Mouse (Mus musculus): ENCODE measurements at regions not wholly inside any gene's neighbourhood (a gene's known extent, or its start where the extent isn't known, plus 50 kb on each side); places are given as distances from the start of the nearest gene placed in this dataset.

DNA sequence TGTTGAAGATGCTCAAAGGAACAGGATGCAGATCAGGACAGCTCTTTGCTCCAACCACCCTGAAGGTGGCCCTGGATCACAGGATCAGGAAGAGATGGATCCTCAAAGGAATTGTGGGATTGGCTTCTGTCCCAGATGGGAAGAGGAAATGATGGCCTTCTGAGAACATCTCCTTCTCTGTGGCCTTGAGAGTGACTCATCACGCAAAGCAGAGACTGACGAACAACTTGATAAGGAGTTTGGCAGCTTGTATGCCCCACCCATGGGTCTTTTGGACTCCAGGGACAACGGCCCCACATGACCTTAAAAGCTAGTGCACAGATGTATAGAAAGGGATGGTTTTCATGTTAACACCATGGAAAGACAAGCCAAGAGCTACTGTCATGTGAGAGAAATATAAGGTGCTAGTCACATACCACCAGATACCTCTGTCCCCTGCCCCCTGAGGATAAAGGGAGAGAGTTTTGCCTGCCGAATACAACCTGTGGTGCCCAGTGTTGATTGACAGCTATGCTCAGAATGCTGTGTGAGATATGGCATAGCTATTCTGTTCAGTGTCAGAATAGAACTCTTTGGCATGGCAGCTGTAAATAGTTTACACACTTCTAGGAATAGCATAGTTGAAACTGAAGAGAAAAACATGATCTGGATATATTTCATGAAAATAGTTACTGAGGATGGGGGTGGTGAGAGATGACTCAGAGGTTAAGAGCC, 109.2 kb upstream of the S1pr3 start:
- peak; percentile 64 for DNase-seq (ENCODE audit: low read depth)

DNA sequence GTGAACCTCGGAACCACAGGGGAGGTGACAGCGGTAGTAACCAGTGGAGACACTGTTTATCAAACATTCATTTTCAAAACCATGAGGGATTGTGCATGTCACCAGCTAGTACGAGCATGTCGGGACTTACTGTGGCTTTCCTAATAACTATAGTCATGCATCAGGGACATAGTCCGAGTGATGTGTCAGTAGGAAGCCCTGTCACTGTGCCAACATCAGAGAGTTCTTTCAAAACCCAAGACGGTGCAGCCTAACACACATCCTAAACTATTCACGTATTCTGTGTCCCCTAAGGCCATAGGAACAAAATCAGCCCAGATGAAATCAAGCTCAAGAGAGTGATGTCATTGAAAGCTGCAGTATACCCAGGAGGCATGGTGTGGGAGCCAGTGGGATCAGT, 107.0 kb upstream of the S1pr3 start:
- DNase-seq (ENCODE audit: low read depth): no peak

DNA sequence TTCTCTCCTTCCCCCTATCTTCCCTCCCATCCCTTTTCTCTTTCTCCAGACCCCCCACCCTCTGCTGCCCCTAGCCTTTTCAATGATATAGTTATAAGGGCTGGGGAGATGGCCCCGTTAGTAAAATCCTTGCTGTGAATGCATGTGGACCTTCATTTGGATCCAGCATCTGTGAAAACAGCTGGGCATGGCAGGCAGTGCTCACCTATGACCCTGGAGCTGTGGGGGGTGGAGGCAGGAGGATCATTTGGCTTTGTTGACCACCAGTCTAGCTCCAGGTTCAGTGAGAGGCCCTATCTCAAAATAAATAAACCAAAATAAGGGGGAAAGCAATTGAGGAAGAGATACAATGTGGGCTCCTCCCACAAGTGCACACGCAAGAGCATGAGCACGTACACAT, 105.3 kb upstream of the S1pr3 start:
- DNase-seq (ENCODE audit: low read depth): no peak

DNA sequence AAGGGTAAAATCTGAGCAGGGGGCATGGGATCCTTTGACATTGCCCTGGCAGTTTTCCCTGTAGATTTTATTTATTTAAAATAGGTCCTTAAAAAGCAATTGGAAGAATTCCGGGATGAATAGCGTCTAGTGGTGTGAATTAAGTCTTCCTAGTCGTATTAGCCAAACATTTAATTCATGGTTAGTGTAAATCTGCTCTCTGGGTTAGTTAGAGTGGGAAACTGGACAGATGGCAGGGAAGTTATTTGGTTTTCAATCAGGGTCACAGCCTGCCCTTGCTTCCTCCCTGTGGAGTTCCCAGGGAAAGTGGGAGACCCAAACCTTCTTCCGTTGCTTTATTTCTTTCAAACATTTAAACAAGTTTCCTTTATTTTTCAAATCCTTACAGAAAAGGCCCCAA, 103.8 kb upstream of the S1pr3 start:
- no peak for DNase-seq (ENCODE audit: low read depth)

DNA sequence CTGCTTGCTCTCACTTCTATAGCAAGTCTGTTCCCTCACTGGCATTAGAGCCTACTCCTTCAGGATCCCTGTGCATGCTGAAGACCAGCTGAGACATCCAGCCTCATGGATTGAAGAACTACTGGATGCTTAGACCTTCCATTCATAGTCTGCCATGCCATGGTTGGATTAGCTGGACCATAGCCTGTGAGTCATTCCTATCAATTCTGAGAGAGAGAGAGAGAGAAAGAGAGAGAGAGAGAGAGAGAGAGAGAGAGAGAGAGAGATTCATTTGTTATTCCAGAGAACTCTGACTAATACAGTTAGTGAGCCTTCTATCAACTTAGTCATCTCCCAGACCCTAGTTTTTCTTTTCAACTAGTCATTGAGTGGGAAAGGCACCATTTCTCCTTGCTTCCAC, 99.0 kb upstream of the S1pr3 start:
- no peak for DNase-seq (ENCODE audit: low read depth)

DNA sequence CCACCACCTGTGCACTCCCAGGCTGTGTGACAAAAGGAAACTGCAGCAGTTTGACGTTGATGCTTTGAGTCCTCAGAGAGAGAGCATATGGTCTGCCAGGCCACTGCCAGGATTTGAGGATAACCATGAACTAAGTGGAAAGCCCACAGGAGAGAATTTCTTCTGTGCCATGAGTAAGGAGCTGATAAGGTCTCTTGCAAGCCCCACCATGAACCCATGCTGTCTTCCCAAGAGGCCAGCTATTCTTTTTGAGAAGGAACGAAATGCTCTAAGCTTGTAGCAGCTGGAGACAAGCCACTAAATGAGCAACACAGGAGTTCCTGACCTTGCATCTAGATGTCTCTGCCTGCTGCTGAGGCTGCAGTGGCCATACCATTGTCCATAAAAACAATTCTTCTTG, 98.4 kb upstream of the S1pr3 start:
- no peak for DNase-seq (ENCODE audit: low read depth)

DNA sequence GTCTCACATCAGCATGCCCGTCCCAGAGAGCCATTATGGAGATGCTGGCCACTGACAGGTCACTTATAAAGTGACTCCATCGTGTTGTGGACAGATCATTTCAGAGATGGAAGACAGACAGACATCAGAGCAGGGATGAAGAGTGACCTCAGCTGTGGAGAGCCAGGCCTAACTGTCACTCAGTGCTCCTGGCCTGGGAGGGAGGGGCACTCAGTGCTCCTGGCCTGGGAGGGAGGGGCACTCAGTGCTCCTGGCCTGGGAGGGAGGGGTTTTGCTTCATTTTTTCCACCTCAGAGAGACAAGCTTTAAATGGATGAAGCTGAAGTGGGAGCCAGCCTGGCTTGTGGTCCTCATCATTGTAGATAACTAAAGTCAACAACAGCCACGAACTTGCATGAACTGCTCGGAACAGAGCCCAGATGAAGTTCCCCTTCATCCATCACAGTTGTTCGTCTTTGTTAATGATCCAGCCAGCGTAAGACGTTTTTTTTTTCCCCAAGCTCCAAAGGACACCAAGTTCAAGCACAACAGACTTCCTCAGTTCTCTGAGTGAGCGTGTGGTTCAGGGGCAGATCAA, 96.7 kb upstream of the S1pr3 start:
- no peak for DNase-seq (ENCODE audit: low read depth)

DNA sequence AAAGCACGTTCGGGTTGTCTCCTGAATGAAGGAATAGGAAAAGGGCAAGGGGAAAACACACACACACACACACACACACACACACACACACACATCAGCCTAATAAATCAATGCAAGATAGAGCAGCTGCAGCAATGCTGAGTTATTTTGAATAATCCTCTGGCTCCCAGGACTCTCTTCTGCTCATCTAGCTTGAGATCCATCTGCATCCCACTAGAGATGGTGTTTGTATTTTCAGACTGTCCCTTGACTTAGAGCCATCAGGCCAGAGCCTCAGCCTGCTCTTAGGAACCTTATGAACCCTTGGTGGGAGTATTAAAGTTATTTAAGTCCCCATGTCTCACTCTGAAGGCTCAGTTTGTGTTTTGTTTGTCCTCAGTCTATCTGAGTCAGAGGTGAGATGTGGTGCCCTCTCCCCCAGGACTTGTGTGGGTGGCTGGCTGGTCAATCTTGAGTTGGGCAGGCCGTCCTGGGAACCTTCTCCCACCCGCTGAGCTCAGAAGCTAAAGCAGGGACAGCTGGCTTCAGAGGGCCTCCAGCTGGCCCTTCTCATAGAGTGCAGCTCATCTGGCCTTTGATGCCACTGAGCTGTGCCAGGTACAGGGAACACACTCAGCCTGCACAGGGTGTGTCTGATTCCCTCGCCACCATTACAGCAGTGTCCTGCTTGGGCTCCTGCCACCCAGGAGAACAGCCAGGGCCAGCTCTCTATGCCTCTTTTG, 95.1 kb upstream of the S1pr3 start:
- DNase-seq (ENCODE audit: low read depth): no peak

DNA sequence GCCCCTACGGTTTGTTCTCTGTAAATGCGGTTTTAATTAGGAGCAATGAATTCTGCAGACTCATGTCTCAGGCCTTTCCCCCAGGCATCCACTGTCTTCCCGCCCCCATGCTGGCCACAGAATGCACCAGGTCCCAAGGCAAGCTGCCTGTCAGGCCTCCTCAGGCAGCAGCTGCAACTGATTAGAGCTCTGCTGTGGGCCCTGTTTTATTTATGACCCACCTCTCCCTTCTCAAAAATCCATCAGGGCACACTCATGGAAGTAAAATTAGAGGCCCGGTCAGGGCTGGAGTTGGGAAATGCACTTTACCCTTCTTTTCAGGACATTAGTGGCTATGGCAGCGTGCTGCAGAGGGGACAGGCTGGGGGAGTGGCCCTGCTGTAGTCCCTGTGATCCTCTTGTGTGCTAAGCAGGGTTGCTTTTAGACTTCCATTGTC, 93.9 kb upstream of the S1pr3 start:
- no peak for DNase-seq (ENCODE audit: low read depth)

DNA sequence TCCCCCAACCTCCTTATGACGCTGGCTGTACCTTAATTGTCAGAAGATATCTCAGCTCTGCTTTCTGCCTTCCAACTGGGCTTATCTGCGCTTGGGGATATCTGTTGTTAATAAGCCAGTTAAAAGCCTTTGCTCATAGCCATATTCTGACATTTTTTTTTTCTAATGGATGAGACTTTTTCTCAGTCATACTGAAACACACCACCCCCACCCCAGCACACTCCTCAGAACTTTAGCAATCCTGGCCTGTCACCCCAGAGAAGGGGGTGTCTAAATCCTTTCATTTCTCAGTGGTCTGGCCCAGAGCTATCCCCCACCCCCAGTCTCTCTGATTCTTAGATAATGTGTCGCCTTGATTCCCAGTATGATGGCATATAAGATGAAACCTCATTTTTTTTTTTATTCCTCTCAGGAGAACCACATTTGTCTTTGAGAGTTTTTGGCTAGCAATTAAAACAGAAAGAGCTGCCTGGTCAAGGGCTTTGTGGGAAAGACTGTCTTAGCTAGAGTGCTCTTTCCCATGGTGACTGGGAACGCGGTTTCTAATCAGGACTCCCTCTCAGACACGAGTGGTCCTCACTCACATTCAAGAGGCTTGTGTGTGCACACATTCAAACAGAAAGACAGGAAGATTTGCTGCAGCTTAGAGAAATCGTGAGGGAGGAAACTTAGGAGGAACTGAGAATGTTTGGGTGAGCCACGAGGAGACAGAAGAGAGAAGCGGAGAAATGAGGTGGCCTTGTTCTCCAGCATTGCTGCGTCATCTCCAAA, 93.2 kb upstream of the S1pr3 start:
- DNase-seq (ENCODE audit: low read depth): no peak

DNA sequence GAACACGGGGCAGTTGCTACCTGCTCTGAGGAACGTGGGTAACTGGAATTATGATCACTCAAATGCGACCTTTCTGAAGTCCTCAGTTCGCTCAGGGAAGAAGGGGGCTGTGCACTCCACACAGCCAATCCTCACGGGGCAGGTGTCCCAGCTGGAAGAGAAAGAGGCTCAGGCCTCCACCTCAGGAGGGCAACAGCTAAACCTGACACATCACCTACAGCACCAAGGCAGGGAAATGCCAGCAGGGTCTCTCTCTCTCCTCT, 92.7 kb upstream of the S1pr3 start:
- no peak for DNase-seq (ENCODE audit: low read depth)

DNA sequence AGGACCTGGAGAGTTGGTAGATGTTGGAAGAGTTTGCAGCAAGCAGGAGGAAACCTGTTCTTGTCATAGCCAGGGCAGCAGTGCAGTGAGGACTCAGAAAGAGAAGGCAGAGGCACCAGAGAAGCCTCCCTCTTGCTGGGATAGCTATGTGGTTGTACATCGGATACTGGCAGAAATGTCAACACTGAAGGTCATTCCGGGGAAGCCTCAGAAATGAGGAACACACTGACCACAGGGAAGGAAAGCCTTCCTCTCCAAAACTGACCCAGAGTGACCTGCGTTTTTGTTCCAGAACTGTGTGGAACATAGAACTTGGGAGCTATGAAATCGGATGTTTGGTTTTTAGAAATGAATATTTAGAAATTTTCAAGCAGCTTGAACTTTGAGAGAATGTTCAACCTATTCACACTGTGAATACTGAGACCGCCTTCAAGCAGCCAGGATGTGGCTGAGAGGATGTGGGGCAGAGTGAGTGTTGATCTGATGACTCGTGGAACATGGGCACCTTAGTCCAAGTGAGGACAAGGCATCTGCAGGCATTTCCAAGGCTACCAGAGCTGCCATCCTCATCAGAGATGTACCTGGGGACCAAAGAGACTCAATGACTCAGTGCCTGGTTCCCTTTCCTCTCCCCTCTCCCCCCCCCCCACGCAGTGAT, 85.3 kb upstream of the S1pr3 start:
- DNase-seq (ENCODE audit: low read depth): peak; percentile 75

DNA sequence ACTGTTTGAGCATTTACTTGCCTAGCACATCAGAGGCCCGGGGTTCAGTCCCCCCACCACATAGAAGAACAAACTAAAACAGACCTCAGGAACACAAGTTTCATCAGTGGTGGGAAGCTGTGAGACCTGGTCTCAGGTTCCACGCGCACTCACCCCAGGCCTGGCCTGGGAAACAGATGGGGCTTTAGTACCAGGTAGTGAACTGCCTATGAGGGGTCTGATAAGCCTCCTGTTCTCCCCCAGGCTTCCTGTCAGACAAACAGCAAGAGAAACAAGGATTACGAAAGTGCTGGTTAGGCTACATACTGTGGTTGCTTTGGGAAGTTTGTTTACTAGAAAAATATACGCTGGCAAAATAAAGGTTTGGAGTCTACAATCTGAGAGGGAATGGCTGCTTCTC, 83.7 kb upstream of the S1pr3 start:
- peak; percentile 79 for DNase-seq (ENCODE audit: low read depth)

DNA sequence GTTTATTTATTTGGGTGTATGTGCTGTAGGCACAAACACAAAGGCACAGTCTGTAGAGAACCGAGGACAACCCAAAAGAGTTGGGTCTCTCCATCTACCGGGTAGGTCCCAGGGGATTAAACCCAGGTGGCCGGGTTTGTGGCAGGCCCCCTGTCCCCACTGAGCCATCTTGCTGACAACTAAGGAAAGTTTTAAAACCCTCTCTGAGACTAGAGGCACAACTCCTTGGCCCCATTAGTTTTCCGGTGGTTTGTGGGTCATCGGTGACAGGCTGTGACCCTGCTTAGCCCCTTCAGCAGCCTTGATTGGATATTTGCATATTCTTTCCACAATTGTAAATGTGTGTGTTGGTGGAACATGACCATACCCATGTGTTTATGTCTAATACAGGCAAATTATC, 83.1 kb upstream of the S1pr3 start:
- DNase-seq (ENCODE audit: low read depth): no peak

DNA sequence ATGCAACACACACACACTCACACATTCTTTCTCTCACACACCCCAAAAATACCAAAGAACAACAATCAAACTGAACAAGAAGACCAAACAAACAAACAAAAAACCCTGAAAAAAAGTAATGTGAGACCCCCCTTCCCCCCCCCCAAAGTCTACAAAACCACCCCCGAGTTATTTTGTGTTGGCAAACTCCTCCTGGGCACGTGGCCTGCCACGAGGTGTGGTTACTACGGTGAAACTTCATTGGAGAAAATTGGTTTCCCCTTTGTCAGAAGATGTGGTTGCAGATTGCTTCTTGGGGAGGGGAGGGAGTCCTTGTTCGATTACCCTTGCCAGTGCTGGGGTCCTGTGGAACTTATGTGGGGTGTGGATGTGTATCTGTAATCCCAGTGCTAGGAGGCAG, 82.3 kb upstream of the S1pr3 start:
- DNase-seq (ENCODE audit: low read depth): peak; percentile 23

DNA sequence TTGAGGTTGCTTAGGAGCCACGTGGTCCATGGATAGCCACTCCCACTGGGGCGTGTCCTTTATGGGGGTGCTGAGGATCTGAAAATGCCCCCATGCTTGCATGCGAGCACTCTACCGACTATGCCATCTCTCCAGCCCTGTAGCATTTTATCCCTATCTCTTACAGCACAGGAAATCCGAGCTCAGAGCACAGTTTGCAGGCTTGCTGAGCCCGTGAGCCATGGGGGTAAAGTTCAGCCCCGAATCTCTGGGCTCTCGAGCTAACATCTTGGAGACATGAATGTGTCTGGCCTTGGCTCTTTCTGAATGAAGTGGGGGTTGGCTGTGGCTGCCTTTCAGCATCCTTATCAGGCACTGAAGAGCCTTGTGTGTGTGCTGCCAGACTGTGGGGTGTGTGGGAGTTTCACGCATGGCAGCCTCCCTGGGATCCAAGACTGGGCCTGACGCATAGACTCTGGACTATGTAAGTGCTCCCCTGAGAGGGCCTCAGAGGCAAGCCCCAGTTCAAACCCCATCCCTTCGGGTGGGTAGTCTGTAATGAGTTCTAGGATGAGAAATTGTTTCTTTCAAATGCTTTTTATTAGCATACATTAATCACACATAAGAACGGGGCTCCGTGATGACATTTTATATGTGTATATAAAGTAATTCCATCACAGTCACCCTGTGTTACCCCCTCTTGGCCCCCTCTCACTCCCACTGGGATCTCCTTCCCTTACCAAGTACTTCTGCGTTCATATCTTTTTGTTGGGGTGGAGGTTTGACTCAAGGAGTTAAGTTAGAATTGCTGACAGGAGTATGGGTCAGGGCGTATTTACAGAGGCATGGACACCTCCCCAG, 80.1 kb upstream of the S1pr3 start:
- DNase-seq (ENCODE audit: low read depth): no peak

DNA sequence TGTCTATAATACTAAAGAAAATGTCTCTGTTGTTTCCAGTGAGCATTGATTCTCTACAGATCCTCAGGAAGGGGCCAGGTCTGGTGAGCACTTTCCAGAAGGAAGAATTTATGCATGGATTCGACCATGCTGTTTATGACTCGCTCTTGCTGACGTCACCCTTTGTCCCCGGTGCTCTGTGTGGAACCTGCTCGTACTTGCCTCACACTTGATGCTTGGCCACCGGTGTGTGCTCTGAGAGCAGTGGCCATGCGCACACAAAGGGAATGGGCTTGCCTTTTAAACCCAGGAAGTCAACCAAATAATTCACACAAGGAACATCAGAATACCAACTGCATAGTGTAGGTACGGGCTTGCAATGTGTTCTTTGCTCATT, 79.5 kb upstream of the S1pr3 start:
- no peak for DNase-seq (ENCODE audit: low read depth)

DNA sequence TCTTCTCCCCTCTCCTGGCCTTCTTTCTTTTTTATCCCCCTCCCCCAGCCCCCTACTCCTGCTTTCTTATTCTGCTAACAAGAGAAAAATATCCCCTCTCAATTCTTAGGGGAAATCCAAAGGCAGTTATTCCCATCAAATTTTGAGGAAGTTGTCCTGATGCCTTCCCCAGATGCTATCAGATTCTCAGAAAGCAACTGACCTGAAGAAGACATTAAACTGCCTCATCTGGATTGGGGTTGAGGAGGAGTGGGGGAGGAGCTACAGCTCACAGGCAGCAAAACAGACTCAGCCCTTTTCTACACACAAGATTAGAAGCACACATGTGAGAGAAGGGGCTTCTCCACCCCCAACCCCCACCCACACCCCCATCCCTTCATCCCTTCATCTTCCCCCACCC, 78.7 kb upstream of the S1pr3 start:
- no peak for DNase-seq (ENCODE audit: low read depth)

DNA sequence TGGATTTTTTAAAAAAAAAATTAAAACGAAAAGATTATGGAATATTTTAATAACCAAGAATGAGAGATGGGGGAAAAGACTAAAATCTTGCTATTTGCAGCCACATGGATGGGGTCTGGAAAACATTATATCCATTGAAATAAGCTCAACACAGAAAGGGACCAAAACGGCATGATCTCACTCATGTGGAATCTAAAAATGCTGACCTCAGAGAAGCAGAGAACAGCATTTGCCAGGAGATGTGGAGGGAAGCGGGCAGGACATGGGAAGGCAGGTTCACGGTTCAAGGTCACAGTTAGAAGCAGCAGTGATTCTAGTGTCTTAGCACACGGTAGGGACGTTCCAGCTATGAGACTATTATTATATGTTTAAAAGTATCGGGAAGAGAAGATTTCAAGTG, 76.2 kb upstream of the S1pr3 start:
- no peak for DNase-seq (ENCODE audit: low read depth)

DNA sequence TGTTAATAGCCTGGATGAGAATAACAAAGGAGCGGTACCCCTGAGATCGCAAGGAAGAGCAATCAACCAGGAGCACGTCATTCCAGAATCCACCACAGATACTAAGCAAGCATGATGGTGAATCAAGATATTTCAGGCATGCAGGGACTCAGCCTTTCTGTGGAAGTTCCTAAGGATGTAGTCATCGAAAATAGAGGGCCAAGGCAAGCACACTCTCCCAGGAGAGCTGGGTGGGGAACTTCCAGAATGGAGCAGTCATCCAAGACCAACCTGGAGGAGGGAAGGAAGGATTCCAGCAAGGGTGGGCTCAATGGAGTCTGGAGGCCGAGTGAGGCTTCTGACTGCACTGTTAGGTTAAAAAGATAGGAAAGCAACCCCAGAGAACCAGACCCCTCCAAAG, 75.0 kb upstream of the S1pr3 start:
- DNase-seq (ENCODE audit: low read depth): no peak

DNA sequence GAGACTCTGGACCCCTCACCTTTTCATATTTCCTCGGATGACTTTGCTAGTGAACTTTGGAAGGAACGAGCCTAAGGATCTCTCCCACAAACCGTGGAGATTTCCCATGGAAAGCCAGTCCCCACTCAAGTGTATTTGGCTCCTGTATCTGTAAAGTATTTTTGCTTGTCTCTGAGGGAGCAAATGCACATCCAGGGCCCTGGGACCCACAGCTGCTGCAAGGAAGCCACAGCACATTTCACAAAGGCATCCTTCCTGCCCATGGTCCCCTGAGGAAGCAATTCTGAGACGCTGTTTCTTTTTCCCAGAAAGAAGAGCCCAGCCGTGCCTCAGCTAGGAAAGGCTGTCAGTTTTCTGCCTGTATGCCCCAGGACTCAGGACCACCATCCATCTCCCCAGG, 71.7 kb upstream of the S1pr3 start:
- no peak for DNase-seq (ENCODE audit: low read depth)

DNA sequence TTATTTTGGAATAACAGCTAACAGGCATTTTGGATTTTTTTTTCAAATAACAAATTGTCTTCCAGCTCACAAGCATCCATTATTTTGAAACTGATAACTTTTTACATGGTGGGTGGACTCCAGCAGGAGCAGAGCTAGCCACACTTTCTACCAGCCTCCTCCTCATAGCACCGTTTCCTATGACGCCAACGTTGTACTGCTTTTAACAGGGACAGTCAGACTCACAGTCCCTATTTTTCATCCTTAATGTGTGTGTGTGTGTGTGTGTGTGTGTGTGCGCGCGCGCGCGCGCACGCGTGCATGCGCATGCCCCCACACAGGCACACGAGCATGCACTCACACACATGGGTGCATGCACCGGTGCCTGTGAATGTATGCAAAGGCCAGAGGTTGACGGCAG, 70.5 kb upstream of the S1pr3 start:
- no peak for DNase-seq (ENCODE audit: low read depth)

All from 416B (cell line).